Mouse (Mus musculus): ENCODE measurements around the gene Nipsnap2. TPM values are rescaled to one million over a fixed set of nuclear protein-coding genes. Genes with fewer than 3 reads are reported as not detected.

The Nipsnap2 gene
- total and polyA plus RNA-seq, 2 experiments: 10.8 to 15.0 TPM

DNA sequence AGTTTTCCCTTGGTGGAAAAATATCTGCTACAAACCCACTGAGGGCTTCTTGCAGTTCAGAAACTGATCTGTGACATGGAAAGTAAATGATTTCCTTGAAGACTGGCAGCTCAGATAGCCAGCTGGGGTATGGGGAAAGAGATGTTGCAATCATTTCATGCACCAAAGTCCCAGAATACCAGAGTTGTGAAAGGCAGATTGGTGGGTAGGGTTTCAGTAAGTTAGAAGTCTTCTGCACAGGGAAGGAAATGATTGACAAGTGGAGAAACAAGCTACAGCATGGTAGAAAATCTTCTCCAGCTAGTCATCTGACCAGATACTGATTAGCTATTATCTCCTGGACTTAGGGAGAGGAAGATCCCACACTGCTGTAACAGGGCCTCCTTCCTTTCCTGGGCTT lies 21.5 kb upstream of the Nipsnap2 start:
- H3K4me1 ChIP-seq (ENCODE audit: control insufficient read depth, insufficient read depth, low read length): peaks cover 5% of the 10 kb centered on the region
- H3K9ac ChIP-seq (ENCODE audit: low read depth, low read length): no peak overlapping the region
- no peak overlapping the region for H3K4me3 ChIP-seq (ENCODE audit: insufficient read depth, low read depth, low read length)
- H3K27me3 ChIP-seq (ENCODE audit: control insufficient read depth, insufficient read depth, low read length): no peaks in the 10 kb centered on the region
- H3K36me3 ChIP-seq (ENCODE audit: control insufficient read depth, insufficient read depth, low read length): no peaks in the 10 kb centered on the region
- TF ChIP-seq CTCF (IDR thresholded peaks at IDR 0.05; ENCODE audit: low read depth, low read length) (no peak), POLR2A (IDR thresholded peaks at IDR 0.05; ENCODE audit: extremely low read depth, insufficient read depth, low read length) (no peak)
- H3K27ac ChIP-seq (replicated peaks; ENCODE audit: insufficient read depth, low read depth, low read length): no peak overlapping the region
- no peaks in the 10 kb centered on the region for H3K79me2 ChIP-seq (ENCODE audit: control insufficient read depth, insufficient read depth, low read length)
- peak; percentile 88 for DNase-seq (ENCODE audit: extremely low read depth, low read depth, low spot score)

DNA sequence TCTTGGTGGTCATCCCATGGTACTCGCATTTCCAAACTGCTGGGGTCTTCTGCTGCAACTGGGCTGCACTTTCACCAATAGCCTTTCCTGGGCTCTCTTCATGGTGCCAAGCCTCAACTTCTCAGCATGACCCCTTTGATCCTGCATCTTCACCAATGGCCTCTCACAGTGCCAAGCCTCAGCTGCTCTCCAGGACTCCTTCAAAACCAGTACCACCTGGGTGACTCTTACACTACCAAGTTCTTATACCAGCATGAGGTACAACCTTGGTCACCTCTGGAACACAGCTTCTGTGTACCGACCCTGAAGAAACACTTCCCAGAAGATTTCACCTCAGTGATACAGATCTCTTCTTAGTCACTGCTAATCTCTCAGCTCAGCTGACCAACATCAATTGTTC lies 16.5 kb upstream of the Nipsnap2 start, which contains the start of gene Sept14:
Sept14 (minus strand) TSS at position 101 of the 400 bp plus-strand sequence.
- Histone ChIP-seq H3K4me3 (ENCODE audit: insufficient read depth, low read depth, low read length) (no peak within 1 kb of the TSS), H3K79me2 (ENCODE audit: control insufficient read depth, insufficient read depth, low read length) (no peaks in the 10 kb centered on the region), H3K27ac (replicated peaks; ENCODE audit: insufficient read depth, low read depth, low read length) (no peak within 1 kb of the TSS), H3K36me3 (ENCODE audit: control insufficient read depth, insufficient read depth, low read length) (no peaks in the 10 kb centered on the region), H3K9ac (ENCODE audit: low read depth, low read length) (no peak within 1 kb of the TSS), H3K27me3 (ENCODE audit: control insufficient read depth, insufficient read depth, low read length) (no peaks in the 10 kb centered on the region), H3K4me1 (ENCODE audit: control insufficient read depth, insufficient read depth, low read length) (no peaks in the 10 kb centered on the region)
- 72% methylated on average over 2 of the region's 2 CpGs for WGBS
- TF ChIP-seq CTCF (IDR thresholded peaks at IDR 0.05; ENCODE audit: low read depth, low read length) (no peak), POLR2A (IDR thresholded peaks at IDR 0.05; ENCODE audit: extremely low read depth, insufficient read depth, low read length) (no peak)
- DNase-seq (ENCODE audit: extremely low read depth, low read depth, low spot score): no peak

DNA sequence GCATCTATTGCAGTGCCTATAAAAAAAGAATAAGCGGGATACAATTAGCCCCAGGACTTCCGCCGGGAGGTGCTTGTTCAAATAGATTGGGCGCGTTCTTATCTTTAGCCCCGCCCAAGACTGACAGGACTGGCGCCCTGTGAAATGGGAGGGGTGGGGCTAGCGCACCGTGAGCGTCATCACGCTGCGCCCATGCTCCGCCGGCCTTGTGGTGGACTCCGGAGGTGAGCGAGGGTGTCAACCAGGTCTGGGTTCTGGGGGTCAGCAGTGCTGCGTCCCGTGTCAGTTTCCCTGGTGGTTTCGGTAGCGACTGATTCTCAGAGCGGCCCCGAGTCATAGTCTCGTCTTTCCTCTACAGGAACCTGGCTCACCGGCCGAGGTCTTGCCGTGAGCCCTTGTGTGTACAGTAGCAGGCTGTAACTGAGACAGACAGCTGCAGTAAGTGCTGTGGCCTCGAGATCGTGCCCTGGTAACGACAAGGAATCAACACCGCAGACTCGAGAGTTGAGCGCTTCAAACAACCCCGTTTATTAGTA lies 9.5 kb upstream of the Nipsnap2 start, which contains the start of gene Mrps17:
Mrps17 (plus strand) TSS at position 172 of the 536 bp plus-strand sequence.
- no peaks in the 10 kb centered on the region for H3K27me3 ChIP-seq (ENCODE audit: control insufficient read depth, insufficient read depth, low read length)
- H3K4me3 ChIP-seq (ENCODE audit: insufficient read depth, low read depth, low read length): peak within 1 kb of the TSS; percentile 99
- H3K4me1 ChIP-seq (ENCODE audit: control insufficient read depth, insufficient read depth, low read length): no peaks in the 10 kb centered on the region; the same call in 1 of the 2 replicates
- peaks cover 3% of the 10 kb centered on the region; the same call in 1 of the 2 replicates for H3K79me2 ChIP-seq (ENCODE audit: control insufficient read depth, insufficient read depth, low read length)
- DNase-seq (ENCODE audit: extremely low read depth, low read depth, low spot score): peak; percentile 85
- under 1% methylated on average over 33 of the region's 33 CpGs for WGBS
- H3K27ac ChIP-seq (replicated peaks; ENCODE audit: insufficient read depth, low read depth, low read length): peak within 1 kb of the TSS; percentile 93
- TF ChIP-seq POLR2A (IDR thresholded peaks at IDR 0.05; ENCODE audit: extremely low read depth, insufficient read depth, low read length) (peak; percentile 85), CTCF (IDR thresholded peaks at IDR 0.05; ENCODE audit: low read depth, low read length) (no peak)
- H3K9ac ChIP-seq (ENCODE audit: low read depth, low read length): peak within 1 kb of the TSS; percentile 92
- peaks cover 8% of the 10 kb centered on the region for H3K36me3 ChIP-seq (ENCODE audit: control insufficient read depth, insufficient read depth, low read length)

DNA sequence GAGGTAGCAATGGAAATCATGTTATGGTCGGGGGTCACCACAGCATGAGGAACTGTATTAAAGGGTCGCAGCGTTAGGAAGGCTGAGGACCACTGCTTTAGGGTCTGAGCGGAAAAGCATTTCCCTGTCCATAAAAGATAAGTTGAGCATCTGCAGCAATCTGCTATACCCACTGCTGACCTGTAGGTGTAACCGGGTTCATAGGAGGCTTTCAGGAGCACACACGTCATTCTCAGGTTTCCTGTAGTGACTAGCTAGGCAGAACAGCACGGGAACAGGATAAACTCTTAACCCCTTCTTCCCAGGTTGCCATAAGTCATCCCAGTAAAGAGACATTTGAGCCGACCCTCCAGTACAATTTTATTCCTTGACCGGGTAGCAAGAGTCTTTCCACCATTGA lies 7.8 kb upstream of the Nipsnap2 start:
- DNase-seq (ENCODE audit: extremely low read depth, low read depth, low spot score): no peak
- Histone ChIP-seq H3K27me3 (ENCODE audit: control insufficient read depth, insufficient read depth, low read length) (no peaks in the 10 kb centered on the region), H3K4me1 (ENCODE audit: control insufficient read depth, insufficient read depth, low read length) (no peaks in the 10 kb centered on the region; the same call in 1 of the 2 replicates), H3K79me2 (ENCODE audit: control insufficient read depth, insufficient read depth, low read length) (peaks cover 3% of the 10 kb centered on the region; the same call in 1 of the 2 replicates), H3K9ac (ENCODE audit: low read depth, low read length) (no peak overlapping the region), H3K36me3 (ENCODE audit: control insufficient read depth, insufficient read depth, low read length) (peaks cover 8% of the 10 kb centered on the region), H3K4me3 (ENCODE audit: insufficient read depth, low read depth, low read length) (no peak overlapping the region), H3K27ac (replicated peaks; ENCODE audit: insufficient read depth, low read depth, low read length) (no peak overlapping the region)
- 84% methylated on average over 9 of the region's 9 CpGs for WGBS
- no peak for TF ChIP-seq CTCF (IDR thresholded peaks at IDR 0.05; ENCODE audit: low read depth, low read length)
- TF ChIP-seq POLR2A (IDR thresholded peaks at IDR 0.05; ENCODE audit: extremely low read depth, insufficient read depth, low read length): no peak

DNA sequence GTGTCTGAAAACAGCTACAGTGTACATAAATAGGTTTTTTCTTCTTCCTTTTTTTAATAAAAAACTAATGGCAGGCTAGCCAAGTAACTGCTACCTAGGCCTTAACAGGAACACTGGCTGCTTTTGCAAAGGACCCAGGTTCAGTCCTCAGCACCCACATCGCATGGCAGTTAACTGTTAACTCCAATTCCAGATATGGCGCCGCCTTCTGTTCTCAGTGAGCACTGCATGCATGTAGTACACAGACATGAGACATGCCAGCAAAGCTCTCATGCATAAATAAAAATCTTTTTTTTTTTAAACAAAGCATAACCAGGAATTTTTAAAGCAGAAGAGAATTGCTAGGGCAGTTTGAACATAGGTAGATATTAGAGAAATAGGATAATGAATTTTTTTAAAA lies 4.7 kb upstream of the Nipsnap2 start:
- H3K36me3 ChIP-seq (ENCODE audit: control insufficient read depth, insufficient read depth, low read length): peaks cover 8% of the 10 kb centered on the region
- peaks cover 3% of the 10 kb centered on the region; the same call in 1 of the 2 replicates for H3K79me2 ChIP-seq (ENCODE audit: control insufficient read depth, insufficient read depth, low read length)
- no peaks in the 10 kb centered on the region; the same call in 1 of the 2 replicates for H3K4me1 ChIP-seq (ENCODE audit: control insufficient read depth, insufficient read depth, low read length)
- H3K9ac ChIP-seq (ENCODE audit: low read depth, low read length): no peak overlapping the region
- WGBS: 95% methylated on average over 3 of the region's 3 CpGs
- no peak overlapping the region for H3K4me3 ChIP-seq (ENCODE audit: insufficient read depth, low read depth, low read length)
- 0 out of 2 replicates have a peak, but pooled peaks have one; percentile 2 for TF ChIP-seq CTCF (IDR thresholded peaks at IDR 0.05; ENCODE audit: low read depth, low read length)
- TF ChIP-seq POLR2A (IDR thresholded peaks at IDR 0.05; ENCODE audit: extremely low read depth, insufficient read depth, low read length): no peak
- H3K27ac ChIP-seq (replicated peaks; ENCODE audit: insufficient read depth, low read depth, low read length): no peak overlapping the region
- H3K27me3 ChIP-seq (ENCODE audit: control insufficient read depth, insufficient read depth, low read length): no peaks in the 10 kb centered on the region
- no peak for DNase-seq (ENCODE audit: extremely low read depth, low read depth, low spot score)

DNA sequence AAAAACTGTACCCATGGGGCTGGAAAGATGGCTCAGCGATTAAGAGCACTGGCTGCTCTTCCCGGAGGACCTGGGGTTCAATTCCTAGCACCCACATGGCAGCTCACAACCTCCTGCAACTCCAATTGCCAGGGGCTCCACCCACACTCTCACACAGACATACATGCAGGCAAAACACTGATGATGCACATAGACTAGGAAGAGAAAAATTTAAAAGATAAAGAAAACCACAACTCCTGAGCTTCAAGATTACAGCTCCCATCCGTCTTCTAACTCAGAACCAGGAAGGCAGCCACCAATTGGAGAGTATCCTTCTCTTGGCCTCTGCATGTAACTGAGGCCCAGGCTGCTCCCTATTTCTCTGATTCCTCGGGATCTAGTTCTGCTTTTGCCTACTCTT lies 595 bp upstream of the Nipsnap2 start:
- Histone ChIP-seq H3K4me3 (ENCODE audit: insufficient read depth, low read depth, low read length) (peak overlapping the region; percentile 74; the same call in 1 of the 2 replicates), H3K27me3 (ENCODE audit: control insufficient read depth, insufficient read depth, low read length) (no peaks in the 10 kb centered on the region), H3K79me2 (ENCODE audit: control insufficient read depth, insufficient read depth, low read length) (0 out of 2 replicates have a peak, but pooled peaks cover 6% of the 10 kb centered on the region), H3K9ac (ENCODE audit: low read depth, low read length) (no peak overlapping the region), H3K27ac (replicated peaks; ENCODE audit: insufficient read depth, low read depth, low read length) (peak overlapping the region; percentile 91; the same call in 1 of the 2 replicates), H3K36me3 (ENCODE audit: control insufficient read depth, insufficient read depth, low read length) (no peaks in the 10 kb centered on the region; the same call in 1 of the 2 replicates), H3K4me1 (ENCODE audit: control insufficient read depth, insufficient read depth, low read length) (0 out of 2 replicates have a peak, but pooled peaks cover 2% of the 10 kb centered on the region)
- TF ChIP-seq POLR2A (IDR thresholded peaks at IDR 0.05; ENCODE audit: extremely low read depth, insufficient read depth, low read length) (no peak), CTCF (IDR thresholded peaks at IDR 0.05; ENCODE audit: low read depth, low read length) (no peak)
- WGBS: 49% methylated on average over 4 of the region's 4 CpGs
- DNase-seq (ENCODE audit: extremely low read depth, low read depth, low spot score): no peak

Data from liver, adult 2 months (tissue).